Mouse (Mus musculus): Measurements from ENCODE around the gene Nrip1.
"Not testable (repeated sequence)": the region's sequence is repeated elsewhere in the genome, so short reads cannot be mapped to it uniquely, and the experiment has no call there.

Gene Nrip1

DNA sequence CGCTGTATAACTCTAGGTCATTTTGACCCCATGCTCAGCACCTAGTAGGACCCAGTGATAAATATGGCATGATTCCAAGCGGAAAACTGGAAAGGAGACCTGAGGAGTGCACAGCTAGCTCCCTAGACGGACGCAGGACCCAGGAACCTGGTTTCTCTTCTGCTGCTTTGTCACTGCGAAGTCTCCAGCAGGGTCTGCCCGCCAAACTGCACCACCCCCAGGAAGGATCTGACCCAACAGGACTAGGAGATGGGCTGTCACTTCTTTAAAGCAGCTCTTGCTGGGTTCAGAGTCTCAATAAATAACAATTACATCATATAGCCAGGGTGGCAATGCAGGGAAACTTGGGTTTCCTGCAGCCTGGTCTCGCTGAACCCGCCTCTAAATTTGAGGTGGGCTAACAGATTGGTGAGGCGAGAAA, at the start of gene Nrip1:
TSS of gene Nrip1 (minus strand) at position 157 of the 421 bp plus-strand sequence.
- peak; percentile 74 for DNase-seq

DNA sequence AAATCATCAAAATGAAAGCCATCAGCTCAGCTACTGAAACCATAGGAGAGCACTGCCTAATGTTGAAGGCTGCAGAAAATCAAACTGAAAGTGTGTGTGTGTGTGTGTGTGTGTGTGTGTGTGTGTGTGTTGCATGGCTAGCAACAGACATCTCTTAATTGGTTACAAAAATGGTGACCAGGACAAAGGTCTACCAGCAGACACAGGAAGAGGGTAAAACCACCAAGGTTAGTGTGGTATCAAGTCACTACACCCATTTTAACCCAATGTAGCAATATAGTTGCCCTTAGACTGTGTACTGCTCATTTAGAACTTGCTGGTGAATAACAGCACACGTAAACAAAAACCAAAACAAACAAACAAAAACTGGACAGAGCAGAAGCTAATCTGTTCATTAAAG, 48.9 kb upstream of the Nrip1 start:
- DNase-seq: no peak

- no peak for DNase-seq
These were observed 46.2 kb upstream of the Nrip1 start for GRCm38 (mm10) chr16:76419849-76420248.

DNA sequence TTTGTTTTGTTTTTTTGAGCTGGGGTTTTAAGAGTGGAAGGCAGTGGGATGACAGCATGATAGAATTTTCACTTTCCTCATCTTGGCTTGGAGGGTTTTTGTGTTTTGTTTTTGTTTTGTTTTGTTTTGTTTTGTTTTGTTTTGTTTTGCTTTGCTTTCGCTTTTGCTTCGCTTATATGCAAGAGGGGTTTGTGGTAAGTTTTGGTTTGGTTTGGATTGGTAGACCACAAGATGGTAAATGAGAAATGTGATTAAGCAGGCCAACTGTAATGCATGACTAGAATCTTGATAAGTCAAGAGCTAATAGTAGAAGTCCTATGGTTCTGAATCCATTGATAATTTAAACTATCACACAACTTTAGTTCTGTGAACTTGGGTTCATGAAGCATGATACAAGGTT, 42.9 kb upstream of the Nrip1 start:
- DNase-seq: no peak

DNA sequence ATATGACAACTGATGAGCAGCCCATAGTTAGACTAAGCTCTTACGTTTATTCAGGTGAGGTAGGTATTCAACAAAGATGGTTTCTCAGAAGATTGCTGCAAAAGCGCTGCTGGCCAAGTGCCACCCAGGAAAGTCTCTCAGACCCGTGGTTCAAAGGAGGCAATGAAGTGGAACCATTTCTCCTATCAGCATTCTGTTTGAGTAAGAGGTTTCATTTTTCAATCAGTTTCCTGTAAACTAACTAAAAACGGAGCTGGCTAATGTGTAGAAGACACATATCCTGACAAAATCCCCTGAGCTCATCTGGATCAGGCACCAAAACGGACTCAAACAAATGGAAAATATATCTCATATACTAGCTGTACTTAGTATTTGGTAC, 42.4 kb upstream of the Nrip1 start:
- no peak for DNase-seq

GRCm38 (mm10) chr16:76415407-76416059, 41.9 kb upstream of the Nrip1 start:
- no peak for DNase-seq

DNA sequence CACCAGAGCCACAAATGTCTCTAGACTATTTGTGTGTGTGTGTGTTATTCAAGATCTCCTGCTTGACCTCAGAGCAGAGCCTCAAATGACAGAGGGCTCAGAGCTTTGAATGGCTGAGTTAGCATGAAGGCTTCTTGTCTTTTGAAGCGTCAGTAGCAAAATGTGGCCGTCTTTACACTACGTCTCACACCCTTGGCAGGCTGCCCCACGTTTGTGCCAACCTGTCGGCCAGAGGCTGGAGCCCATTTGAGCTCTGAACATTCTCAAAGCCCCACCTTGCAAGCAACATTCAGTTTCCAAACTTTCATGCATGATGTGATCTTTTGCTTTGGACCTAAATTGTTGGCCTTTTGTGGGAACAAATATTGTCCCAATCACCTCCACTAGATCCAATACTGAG, 40.9 kb upstream of the Nrip1 start:
- no peak for DNase-seq

DNA sequence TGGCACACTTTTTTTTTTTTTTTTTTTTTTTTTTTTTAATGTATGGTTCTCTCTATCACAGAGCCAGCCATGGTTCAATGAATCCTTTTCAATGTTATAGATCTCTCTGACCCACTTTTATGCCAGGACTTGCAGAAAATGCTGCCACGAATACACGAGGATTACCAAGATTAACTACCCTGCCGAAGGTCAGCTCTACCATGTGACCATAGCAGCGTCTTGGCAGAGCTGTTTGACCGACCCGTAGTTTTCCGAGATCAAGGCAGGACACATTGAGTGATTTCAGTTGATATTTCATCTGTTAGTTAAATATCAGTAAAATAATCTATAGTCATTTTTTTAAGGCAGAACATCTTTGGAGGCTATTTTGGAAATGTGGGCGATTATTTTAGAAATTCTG, 40.0 kb upstream of the Nrip1 start:
- DNase-seq: no peak

DNA sequence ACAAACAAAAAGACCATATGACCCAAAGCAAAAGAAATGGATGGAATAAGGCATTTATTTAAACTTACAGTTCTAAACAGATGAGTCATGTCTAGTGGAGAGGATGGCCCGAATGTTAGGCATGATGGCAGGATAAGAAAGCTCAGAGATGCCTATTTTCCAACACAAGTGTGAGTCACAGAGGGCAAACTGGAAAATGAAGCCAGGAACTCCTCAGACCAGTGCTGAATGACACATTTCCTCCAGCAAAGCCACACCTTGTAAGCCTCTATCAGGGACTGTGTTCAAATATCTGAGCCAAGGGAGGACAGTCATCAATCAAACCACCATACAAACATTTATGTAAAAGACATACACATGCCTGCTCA, 35.7 kb upstream of the Nrip1 start:
- DNase-seq: no peak

- no peak for DNase-seq
These were observed 35.2 kb upstream of the Nrip1 start for GRCm38 (mm10) chr16:76408696-76409354.

DNA sequence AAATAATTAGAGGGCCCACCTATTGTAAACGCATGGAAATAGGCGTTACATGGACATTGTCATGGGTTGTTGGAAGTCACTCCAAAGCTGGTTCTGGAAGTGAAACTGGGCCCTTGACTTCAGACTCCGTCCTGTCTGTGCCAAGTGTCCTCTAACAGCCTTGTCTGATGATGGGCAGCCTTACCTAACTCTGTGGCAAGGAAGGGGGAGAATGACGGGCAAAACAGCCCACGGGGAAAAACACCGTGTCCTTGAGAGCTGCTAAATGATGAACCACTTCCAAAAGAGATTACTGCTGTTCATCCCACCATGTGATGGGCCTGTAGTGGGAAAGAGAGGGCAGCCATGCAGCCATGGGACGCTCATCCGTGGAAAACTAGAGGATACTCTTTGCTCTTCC, 34.6 kb upstream of the Nrip1 start:
- no peak for DNase-seq

DNA sequence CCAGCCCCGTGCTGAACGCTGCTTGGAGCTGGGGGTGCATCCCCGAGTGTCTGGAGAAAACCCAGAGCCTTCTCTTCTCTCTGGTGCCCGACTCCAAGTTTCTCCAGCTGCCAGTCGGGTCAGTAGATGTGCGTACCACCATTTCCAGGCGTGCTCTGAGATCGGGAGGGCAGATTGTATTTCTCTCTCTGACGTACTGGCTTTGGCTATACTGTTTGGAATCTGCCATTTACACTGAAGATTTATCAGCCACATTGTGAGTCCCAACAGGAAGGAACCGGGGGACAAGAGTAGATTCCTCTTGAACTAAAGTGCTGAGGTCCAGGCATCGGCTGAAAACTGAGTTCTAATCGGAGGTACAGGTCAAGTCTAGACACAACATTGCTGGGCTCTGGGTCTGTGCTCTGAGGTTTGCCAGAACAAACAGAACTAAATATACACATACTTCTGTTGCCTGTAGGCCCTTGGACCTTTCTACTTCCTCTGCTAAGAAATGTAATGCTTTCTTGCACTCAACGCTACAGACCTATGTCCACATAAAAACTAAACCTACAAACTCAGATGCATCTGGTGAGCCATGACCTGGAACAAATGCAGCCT, 33.8 kb upstream of the Nrip1 start:
- no peak for DNase-seq

DNA sequence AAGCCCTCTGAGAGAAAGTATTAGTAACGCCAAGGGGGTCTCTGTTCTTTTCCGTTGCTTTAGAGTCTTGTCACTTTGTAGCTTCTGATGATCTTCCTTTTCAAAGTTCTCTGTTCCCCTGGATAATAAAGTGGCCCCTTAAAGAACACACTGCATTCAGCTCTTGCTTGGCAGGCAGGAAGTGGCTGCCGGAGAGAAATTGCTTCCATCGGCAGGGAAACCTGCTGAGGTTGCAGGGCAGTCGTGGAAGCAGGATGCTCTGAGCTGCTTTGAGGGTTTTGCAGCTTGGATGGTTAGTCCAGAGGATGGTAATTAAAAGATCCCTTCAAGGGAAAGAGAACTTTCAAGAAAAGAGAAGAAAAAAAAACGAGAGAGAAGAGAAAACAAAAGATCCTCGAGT, 33.3 kb upstream of the Nrip1 start:
- DNase-seq: no peak

- DNase-seq: no peak
These were observed 32.7 kb upstream of the Nrip1 start for GRCm38 (mm10) chr16:76406319-76406718.

DNA sequence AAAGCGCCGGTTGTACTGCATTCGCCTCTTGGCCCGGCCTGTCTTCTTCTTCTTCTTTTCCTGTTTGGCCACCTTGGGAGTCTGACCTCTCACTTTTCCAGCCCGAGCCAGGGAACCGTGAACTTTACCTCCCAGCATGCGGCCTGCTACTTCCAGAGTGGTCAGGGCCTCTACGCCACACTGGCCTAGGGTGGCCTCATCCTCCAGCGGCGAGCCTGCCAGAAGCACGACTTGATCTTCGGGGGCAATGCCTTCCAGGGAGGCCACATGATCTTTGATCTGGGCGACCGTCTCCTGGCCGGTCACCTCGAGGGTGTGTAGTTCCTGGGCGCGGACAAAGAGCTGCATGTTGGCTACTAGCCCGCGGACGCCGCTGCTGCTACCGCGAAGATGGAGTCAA, 29.7 kb upstream of the Nrip1 start:
- DNase-seq: not testable (repeated sequence)

DNA sequence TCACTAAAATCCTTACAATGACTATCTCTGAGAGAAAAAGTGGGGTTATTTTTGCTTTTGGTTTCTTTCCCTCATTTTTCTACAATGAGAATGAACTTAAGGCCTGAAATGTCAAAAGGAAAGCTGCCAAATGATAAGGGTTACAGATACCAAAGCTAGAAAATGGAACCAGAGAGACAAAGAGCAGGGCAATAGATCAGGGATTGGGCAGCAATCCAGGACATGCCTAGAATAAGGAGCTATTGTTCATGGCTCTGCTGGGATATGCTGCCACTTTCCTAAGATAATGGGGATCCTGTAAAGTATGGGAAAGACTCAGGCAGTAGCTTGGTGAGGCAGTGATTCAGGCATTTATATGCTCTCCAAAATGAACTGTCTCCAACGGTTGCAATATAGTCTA, 22.9 kb upstream of the Nrip1 start:
- DNase-seq: peak; percentile 11

- no peak for DNase-seq
These were observed 19.6 kb upstream of the Nrip1 start for GRCm38 (mm10) chr16:76393267-76393666.

DNA sequence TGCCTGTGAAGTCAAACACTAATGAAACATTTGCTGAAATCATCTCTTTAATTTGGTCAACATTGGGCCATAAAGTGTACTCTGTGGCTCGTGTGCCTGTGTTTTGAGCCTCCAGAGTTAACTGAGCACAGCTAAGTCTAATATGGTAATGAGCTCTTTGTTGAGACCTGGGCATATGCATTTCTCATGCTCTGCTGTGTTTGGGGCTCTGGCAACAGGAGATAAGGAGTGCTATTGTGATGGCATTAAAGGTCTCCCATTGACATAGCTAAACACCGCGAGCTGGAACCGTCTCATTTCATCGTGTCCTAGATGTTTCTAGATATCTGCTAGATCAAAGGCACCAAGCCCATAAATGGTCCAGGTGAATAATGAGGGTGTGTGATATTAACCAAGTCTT, 12.9 kb upstream of the Nrip1 start:
- DNase-seq: no peak

DNA sequence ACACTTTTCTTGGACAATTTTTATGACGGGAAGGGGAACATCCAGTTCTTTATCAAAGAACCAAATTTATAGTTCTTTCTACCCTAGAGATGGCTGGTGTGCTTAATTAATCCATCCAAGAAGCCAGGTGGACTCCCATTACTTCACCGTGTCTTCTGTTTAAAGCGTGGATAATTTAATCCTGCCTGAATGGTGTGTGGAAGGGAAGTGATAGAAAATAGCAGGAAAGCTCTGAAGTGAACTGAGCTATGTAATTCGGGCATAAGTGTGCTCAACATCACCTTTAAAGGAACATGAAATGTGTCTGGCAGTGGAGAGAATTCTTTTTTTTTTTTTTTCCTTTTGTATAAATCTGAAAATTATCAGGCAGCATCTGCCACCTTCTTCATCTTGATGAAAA, 12.4 kb upstream of the Nrip1 start:
- no peak for DNase-seq

DNA sequence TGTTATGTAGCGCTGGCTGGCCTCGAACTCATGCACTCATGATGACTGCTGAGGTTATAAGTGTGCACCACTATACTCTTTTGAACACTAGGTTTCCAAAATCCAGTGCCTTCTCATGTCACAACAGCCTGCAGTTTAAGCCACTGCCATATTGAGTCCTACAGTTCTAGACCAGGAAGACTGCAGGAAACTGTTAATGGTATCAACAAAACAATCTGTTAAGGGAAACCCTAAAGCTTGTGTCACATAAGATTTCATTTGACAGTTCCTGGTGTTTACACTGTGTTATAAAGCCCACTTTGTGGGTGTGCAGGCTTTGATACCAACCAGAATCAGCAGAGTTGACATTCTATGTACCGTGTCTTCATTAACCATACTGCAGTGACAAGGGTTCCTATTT, 3.6 kb upstream of the Nrip1 start:
- DNase-seq: no peak

DNA sequence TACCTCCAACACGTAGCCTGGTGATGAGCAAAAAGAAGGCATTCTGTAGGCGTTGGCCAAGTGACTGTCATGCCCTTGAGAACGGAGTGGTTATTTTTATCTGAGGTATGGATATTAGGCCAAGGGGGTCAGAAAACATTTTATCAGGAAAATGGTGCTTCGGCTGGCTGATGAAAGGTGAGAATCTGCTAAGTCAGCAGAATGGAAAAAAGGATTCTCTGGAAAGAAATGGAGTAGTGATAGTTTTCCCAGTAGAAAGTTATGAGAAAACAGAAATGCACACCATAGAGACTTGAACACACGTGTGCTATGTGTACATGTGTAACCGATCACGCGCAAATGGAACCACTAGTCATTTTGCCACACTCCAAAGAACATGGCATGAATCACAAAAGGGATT, 3.0 kb upstream of the Nrip1 start:
- no peak for DNase-seq

DNA sequence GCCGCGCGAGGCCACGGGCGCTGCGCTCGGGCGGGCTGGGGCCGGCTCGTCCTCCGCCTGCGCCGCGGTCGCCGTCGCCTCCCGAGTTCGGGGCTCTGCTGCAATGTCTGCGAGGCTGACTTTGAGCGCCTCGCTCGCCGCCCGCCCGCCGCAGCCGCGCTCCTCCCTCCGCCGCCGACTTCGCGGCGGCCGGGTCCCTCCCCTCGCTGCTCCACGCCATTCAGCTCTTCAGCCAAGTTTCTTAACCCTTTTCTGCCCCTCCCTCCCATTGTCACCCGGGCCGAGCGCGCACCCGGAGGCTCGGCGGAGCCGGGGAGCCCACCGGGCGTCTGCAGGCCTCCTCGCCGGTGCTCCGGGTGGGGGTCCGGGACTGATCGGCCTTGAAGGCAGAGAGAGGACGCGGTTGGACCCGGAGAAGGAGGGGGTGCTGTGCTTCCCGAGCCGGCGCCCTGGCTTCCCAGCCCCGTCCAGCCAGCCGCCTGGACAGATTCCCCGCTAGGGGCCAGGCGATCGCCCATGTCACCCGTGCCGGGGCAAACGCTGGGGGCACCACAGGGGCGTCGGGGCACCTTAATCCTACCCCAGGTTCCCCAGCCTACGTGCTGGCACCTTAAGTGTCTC, 576 bp downstream of the Nrip1 start:
- DNase-seq: peak; percentile 87

DNA sequence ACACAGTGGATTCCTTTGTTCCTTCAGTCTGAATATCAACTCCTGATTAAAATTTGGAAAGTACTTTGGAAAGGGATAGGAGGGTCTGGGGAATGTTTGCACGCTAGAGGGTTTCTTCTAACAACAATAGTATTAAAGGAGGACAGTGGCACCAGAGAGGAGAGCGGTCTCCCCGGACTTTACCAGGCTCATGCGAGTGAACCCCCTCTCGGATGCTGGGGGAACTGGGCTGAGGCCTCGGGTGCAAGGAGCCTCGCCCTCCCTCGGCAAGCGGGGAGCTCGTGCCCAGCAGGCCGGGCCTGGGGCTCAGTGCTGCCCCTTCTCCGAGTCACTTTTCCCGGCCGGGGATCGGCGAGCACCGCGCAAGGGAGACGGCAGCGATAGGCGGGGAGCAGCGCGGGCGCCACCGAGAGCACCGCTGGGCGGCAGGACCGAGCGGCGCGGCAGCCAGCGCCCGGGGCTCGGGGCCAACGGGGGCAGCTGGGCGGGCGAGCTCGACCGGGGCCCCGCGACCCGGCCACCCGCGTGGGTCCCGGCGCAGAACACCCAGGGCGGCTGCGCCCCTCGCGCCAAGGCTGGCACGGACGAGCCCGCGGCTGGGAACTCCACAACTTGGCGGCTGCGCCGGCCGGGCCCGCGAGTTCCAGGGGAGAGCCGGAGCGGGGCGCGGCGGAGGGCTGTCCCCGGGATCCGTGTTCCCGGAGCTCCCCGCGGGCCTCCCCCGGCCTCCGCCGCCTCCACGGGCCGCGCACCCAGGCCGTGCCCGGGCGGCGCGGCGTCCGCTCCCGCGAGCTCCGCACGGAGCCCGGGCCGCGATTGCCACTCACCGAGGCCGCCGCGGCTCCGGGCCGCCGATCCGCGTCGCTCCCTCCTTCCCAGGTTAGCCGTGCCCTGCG, 1.3 kb downstream of the Nrip1 start:
- peak; percentile 57 for DNase-seq
